Mouse (Mus musculus): ENCODE measurements around the gene Dip2c.

GRCm38 (mm10) chr13:9419213-9419612 lies 142.9 kb downstream of the Dip2c start:
- TF ChIP-seq EP300 (IDR thresholded peaks at IDR 0.05; ENCODE audit: insufficient read depth, low read depth, low read length) (no peak), CTCF (IDR thresholded peaks at IDR 0.05; ENCODE audit: low read depth, low read length) (no peak)
